Mouse (Mus musculus) bone marrow, adult 2 months (tissue): ENCODE data around the gene Cfap57.

Source experiments
- CTCF ChIP-seq: fragments of 200-500 bp; IDR thresholded peaks from 2 replicates; pipeline ENCODE4 v1.5.1; 2011; ENCODE audit warnings: low read length, control low read depth; ENCODE audit not compliant: control insufficient read depth, insufficient read depth
- POLR2A ChIP-seq: fragments of 200-500 bp; IDR thresholded peaks from 2 replicates; pipeline ENCODE4 v1.6.1; 2011; ENCODE audit warnings: low read depth, mild to moderate bottlenecking, control low read depth, low read length, borderline replicate concordance; ENCODE audit not compliant: control insufficient read depth

- no peak for TF ChIP-seq CTCF
- no peak for TF ChIP-seq POLR2A
Observed at GRCm38 (mm10) chr4:118527720-118528119, 92.9 kb downstream of the Cfap57 start.
